Mouse (Mus musculus) stomach, embryonic 14.5 days (tissue): ENCODE data around the gene Snx5. TPM values are rescaled to one million over a fixed set of nuclear protein-coding genes. Genes with fewer than 3 reads are reported as not detected.
A peak's percentile ranks its signal among the peaks of the same experiment; 100 is the strongest.

Experiments
- ATAC-seq: fragments of 200-750 bp; cut with Nextera tagmentation; 2 replicates; pipeline ENCODE4 v1.8.0; 2017; ENCODE audit warnings: low read depth, moderate TSS enrichment; ENCODE audit not compliant: insufficient number of reproducible peaks, insufficient read depth, low FRiP score
- H3K27ac ChIP-seq: fragments of 300-500 bp; sonication (generic); 2 replicates; pipeline ENCODE4 v1.5.1; 2014; ENCODE audit warnings: mild to moderate bottlenecking, low read length, moderate library complexity, mixed read lengths
- H3K27me3 ChIP-seq: fragments of 300-500 bp; sonication (generic); 2 replicates; pipeline ENCODE4 v1.6.1; 2014; ENCODE audit warnings: low read length, control low read depth, mixed read lengths; ENCODE audit not compliant: control insufficient read depth, insufficient read depth
- H3K36me3 ChIP-seq: fragments of 300-500 bp; sonication (generic); 2 replicates; pipeline ENCODE4 v1.6.1; 2014; ENCODE audit warnings: mild to moderate bottlenecking, control low read depth, low read length, moderate library complexity, mixed read lengths; ENCODE audit not compliant: control insufficient read depth, insufficient read depth
- H3K4me1 ChIP-seq: fragments of 300-500 bp; sonication (generic); 2 replicates; pipeline ENCODE4 v1.6.1; 2014; ENCODE audit warnings: low read length, control low read depth, mixed read lengths; ENCODE audit not compliant: control insufficient read depth, insufficient read depth
- H3K4me2 ChIP-seq: fragments of 300-500 bp; sonication (generic); replicated peaks from 2 replicates; pipeline ENCODE4 v1.6.1; 2014; ENCODE audit warnings: low read depth, low read length, control low read depth
- H3K4me3 ChIP-seq: fragments of 300-500 bp; sonication (generic); 2 replicates; pipeline ENCODE4 v1.5.1; 2014; ENCODE audit warnings: low read depth, low read length, control low read depth
- H3K9ac ChIP-seq: fragments of 300-500 bp; sonication (generic); replicated peaks from 2 replicates; pipeline ENCODE4 v1.6.1; 2014; ENCODE audit warnings: low read depth, mild to moderate bottlenecking, control low read depth, low read length, moderate library complexity, mixed read lengths
- H3K9me3 ChIP-seq: fragments of 300-500 bp; sonication (generic); 2 replicates; pipeline ENCODE4 v1.6.1; 2016; ENCODE audit warnings: low read depth, low read length, control low read depth; ENCODE audit not compliant: control insufficient read depth
- WGBS: fragments of 180-500 bp; shearing (Covaris S2); extraction: QIAGEN DNeasy Blood & Tissue Kit; methylation state at CpG from one replicate; pipeline ENCODE4 v1.1.7; 2014; 5-methylcytosine and 5-hydroxymethylcytosine counted together
- polyA plus RNA-seq: library from polyadenylated mRNA; unstranded; fragments of >200 nt; fragmentation: Nextera tagmentation; extraction: Ambion mirVana; gene quantifications from 2 replicates; pipeline ENCODE4 v1.2.1, GENCODE M21; 2014

Gene Snx5
- 130 and 141 TPM in 2 replicates for polyA plus RNA-seq

DNA sequence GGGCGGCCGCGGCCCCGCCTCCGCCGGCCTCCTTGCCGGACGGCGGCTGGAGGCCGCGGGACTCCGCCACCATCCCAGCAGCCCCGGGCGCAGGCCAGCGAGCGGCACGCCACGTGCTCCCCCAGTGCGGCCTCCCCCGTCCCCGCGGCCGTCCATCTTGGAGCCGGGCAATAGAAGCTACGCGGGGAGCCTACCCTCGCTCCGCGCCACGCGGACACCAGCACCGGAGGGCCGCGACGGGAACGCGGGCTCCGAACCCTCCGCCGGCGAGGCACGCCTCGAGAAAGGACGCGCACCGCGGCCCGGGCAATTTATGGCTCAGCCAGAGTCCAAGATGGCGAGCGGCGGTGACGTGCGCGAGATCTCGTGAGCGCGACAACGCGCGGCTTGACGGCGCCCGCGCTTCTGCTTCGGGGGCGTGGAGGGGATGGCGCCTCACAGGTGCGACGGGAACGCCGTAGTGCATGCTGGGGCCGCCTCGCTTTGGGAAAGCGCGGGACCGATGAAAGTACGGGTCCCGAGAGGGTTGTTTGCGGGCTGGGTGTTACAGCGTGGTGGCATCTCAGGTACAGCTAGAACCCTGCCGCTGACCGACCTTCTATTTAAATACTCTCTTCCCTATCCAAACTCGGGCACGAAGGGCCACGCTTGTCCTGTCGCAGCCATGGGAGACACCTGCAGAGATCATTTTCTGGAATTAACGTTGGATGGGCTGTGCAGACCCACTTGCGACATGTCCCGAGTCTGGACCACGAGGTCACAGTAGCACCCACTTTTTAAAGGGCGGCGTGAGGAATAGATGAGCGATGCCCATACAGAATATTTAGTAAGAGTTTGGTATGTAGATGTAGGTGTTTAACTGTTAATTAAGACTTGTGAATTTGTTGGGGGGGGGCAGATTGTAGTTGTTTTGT, at the start of gene Snx5, which contains the start of gene Mgme1:
TSS of gene Snx5 (minus strand) at position 400 of the 914 bp plus-strand sequence.
TSS of gene Mgme1 (plus strand) at position 157 of the 914 bp plus-strand sequence.
- Histone ChIP-seq H3K27me3 (no peaks in the 10 kb centered on the region), H3K9ac (peak within 1 kb of the TSS; percentile 98), H3K4me1 (peaks cover 33% of the 10 kb centered on the region), H3K4me2 (peak within 1 kb of the TSS; percentile 68), H3K27ac (peak within 1 kb of the TSS; percentile 95), H3K36me3 (no peaks in the 10 kb centered on the region), H3K4me3 (peak within 1 kb of the TSS; percentile 96), H3K9me3 (no peaks in the 10 kb centered on the region)
- under 1% methylated on average over 93 of the region's 93 CpGs for WGBS
- ATAC-seq, result peak; percentile 97

DNA sequence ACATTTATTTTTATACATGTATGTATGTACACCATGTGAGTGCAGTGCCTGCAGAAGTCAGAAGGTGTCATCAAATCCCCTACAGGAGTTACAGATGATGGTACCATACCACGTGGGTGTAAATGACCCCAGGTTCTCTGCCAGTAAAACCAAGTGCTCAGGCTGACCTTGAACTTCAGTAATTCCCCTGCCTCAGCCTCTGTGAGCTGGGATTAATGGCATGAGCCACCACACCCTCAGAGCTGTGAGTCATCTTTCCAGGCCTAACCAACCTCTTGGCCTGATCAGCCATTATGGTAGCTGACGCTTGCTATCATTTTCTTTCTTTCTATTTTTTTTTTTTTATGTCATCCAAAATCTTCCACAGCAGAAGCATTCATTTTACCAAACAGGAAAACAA, 40.7 kb upstream of the Snx5 start:
- Histone ChIP-seq H3K4me1 (no peaks in the 10 kb centered on the region), H3K27me3 (no peaks in the 10 kb centered on the region), H3K27ac (no peak overlapping the region), H3K9ac (no peak overlapping the region), H3K4me3 (no peak overlapping the region), H3K36me3 (no peaks in the 10 kb centered on the region), H3K9me3 (no peaks in the 10 kb centered on the region), H3K4me2 (no peak overlapping the region)
- WGBS, result 84% methylated on average over 2 of the region's 2 CpGs
- no peak for ATAC-seq

DNA sequence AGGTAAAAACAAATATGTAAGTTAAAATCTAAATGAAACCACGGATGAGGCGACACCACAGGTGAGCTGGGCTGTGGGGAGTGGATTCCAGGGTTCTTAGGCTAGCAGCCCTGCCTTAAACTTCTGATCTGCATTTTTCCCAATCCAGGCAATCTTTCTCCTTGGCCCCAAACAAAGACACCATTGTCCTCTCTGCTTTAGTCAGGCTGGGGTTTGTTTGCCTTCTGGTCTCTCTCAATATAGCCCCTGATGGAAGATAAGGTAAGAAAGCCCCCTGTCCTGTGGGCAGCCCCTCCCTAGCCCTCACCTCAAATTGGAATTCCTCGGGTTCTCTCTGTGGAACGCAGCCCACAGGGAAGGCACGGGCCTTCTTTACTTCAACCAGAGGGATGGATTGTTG, 39.6 kb upstream of the Snx5 start:
- 45% methylated on average over 5 of the region's 5 CpGs for WGBS
- Histone ChIP-seq H3K4me3 (no peak overlapping the region), H3K27me3 (no peaks in the 10 kb centered on the region), H3K9ac (no peak overlapping the region), H3K27ac (no peak overlapping the region), H3K4me1 (no peaks in the 10 kb centered on the region), H3K9me3 (no peaks in the 10 kb centered on the region), H3K4me2 (no peak overlapping the region), H3K36me3 (no peaks in the 10 kb centered on the region)
- peak; percentile 54; the same call in 1 of the 2 replicates for ATAC-seq

DNA sequence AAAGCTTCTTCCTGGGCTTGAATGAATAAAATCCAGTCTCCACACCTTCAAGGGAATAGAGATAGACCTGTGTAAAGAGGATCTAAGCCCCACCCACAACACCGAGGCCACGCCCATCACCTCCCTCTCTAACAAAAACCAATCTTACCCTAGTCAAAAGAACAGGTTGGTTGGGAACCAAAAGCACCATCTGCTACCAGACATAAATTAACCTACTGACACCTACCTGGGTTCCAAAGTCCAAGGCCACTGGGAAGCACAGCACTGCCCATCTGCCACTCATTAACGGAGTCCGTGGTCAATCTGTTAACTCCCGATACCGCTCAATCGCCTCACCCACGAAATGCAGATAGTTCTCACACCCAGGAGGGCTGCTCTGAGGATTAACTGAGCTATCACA, 37.9 kb upstream of the Snx5 start:
- no peak for ATAC-seq
- Histone ChIP-seq H3K4me3 (no peak overlapping the region), H3K4me2 (no peak overlapping the region), H3K27me3 (no peaks in the 10 kb centered on the region), H3K27ac (no peak overlapping the region), H3K9ac (no peak overlapping the region), H3K9me3 (no peaks in the 10 kb centered on the region), H3K36me3 (no peaks in the 10 kb centered on the region), H3K4me1 (no peaks in the 10 kb centered on the region)
- WGBS, result 51% methylated on average over 8 of the region's 8 CpGs

DNA sequence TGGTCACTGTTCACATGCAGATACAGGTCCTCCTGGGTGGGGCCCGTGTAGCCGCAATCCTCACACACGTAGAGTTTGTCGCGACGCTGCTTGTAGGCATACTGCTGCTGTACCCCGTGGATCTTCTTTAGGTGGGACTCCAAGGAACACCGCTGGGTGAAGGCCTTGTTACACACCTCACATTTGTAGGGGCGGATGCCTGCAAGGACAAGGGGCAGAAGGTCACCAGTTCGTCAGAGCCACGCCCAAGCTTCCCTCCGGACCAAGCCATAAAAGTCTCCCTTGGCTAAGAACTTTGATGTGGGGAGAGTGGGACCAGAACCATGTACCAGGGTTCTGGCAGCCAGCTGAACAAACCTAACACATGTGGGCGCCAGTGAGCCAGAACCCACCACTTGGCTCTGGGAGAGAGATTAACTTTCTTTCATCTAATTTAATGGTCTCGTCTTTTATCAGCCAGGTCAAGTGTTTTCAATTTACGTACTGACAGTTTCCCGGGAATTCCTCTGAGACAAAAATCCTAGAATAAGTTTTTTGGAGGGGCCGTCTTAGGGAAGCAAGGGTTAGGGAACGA, 35.1 kb upstream of the Snx5 start:
- Histone ChIP-seq H3K4me3 (no peak overlapping the region), H3K4me2 (no peak overlapping the region), H3K4me1 (no peaks in the 10 kb centered on the region), H3K27me3 (no peaks in the 10 kb centered on the region), H3K9ac (no peak overlapping the region), H3K9me3 (no peaks in the 10 kb centered on the region), H3K27ac (no peak overlapping the region), H3K36me3 (no peaks in the 10 kb centered on the region)
- no peak for ATAC-seq
- WGBS, result 64% methylated on average over 18 of the region's 18 CpGs

DNA sequence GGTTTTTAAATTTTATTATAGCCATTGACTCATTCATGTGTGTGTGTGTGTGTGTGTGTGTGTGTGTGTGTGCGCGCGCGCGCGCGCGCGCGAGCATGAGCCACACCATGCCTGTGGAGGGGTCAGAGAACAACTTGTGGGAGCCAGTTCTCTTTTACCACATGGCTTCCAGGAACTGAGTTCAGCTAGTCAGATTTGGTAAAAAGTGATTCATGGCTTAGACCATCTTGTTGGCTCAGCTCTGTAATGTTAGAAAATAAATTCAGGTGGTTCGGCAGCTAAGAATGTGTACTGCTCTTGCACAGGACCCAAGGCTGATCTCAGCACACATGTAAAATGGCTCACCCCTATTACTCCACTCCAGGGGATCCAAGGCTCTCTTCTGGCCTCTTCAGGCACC, 30.4 kb upstream of the Snx5 start:
- H3K27ac ChIP-seq, result no peak overlapping the region
- no peak overlapping the region for H3K9ac ChIP-seq
- H3K36me3 ChIP-seq, result no peaks in the 10 kb centered on the region
- no peaks in the 10 kb centered on the region for H3K4me1 ChIP-seq
- no peaks in the 10 kb centered on the region for H3K9me3 ChIP-seq
- ATAC-seq, result no peak
- no peak overlapping the region for H3K4me2 ChIP-seq
- no peaks in the 10 kb centered on the region for H3K27me3 ChIP-seq
- WGBS, result 95% methylated on average over 11 of the region's 11 CpGs
- H3K4me3 ChIP-seq, result no peak overlapping the region

DNA sequence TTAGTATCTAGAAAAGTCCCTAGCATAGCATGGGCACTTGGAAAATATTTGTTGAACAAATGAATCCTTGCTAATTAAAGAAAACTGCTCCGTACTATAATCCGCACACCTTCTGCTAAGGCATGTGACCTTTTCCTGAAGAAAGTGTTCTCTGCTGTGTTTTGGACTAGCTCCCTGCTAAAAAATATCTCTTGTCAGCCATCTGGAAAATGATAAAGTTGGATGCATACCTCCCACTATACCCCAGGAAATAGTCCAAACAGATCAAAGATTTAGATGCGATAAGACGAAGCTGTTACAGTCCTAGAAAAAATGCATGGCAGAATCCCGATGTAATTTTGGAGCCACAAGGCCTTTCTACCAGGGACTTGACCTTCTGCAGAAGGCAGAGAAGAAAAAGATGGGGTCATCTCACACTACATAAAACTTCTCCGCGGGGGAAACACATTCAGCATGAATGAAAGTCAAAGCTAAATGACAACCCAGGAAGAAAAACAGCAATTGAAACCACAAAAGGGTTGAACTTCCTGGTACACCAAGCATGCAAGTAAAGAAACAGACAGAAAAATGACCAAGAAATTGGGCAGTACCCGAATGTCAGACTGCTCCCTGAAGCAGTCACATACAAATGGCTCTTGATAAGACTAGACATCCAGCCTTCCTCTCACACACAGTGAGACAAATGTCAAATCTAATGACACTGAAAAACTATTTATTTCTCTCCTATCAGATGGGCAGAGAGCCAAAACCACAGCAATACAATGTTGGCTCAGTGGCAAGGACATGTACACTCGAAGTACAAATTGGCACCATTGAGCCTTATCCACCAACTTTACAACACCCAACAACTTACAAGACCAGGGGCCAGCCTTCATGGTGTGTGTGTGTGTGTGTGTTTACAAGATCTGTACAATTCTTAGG, 29.3 kb upstream of the Snx5 start:
- no peaks in the 10 kb centered on the region for H3K27me3 ChIP-seq
- H3K4me2 ChIP-seq, result no peak overlapping the region
- no peak overlapping the region for H3K9ac ChIP-seq
- H3K9me3 ChIP-seq, result no peaks in the 10 kb centered on the region
- H3K36me3 ChIP-seq, result no peaks in the 10 kb centered on the region
- no peak for ATAC-seq
- no peaks in the 10 kb centered on the region for H3K4me1 ChIP-seq
- H3K4me3 ChIP-seq, result no peak overlapping the region
- no peak overlapping the region for H3K27ac ChIP-seq
- 50% methylated on average over 9 of the region's 9 CpGs for WGBS

DNA sequence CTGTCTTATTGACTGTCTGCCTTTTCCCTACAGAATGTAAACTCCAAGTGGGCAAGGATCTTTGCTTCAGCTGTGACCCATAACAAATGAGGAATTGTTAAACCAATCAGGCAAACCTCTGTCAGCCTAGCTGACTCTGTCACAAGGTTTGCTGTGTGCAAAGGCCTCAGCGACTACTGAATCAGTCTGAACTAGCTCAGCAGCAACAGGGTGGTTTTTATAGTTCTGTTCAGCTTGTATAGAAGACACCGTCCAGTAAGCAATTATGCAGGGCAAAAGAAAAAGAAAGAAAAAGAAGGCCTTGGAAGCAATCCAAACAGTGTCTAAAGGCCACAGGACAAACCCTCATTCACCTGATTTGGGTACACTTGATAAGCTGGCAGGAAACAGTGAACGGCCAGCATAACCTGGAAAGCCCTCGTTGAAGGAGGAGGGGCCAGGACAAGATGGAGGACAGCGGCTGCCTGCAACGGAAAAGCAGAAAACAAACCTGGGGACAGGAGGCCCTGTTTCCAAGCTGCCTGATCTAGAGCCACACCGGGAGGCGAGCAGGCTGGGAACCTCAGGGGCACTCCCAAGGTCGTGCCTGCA, 24.5 kb upstream of the Snx5 start:
- H3K4me2 ChIP-seq, result no peak overlapping the region

More for the DNA sequence above, 24.5 kb upstream of the Snx5 start:
- Histone ChIP-seq H3K9ac (no peak overlapping the region), H3K27me3 (no peaks in the 10 kb centered on the region), H3K36me3 (no peaks in the 10 kb centered on the region), H3K27ac (no peak overlapping the region), H3K9me3 (no peaks in the 10 kb centered on the region), H3K4me1 (no peaks in the 10 kb centered on the region), H3K4me3 (no peak overlapping the region)
- ATAC-seq, result no peak
- 55% methylated on average over 9 of the region's 9 CpGs for WGBS
